Mouse (Mus musculus) bone marrow macrophage, adult 2 months (primary cell): ENCODE results near the gene Ptdss2. TPM values are rescaled to one million over a fixed set of nuclear protein-coding genes. Genes with fewer than 3 reads are reported as not detected.

ENCODE experiments used
- H3K27ac ChIP-seq: 2 replicates; pipeline ENCODE4 v1.5.1; 2012; ENCODE audit warnings: low read depth, low read length; ENCODE audit not compliant: insufficient read depth
- H3K4me1 ChIP-seq: 2 replicates; pipeline ENCODE4 v1.6.1; 2012; ENCODE audit warnings: low read length; ENCODE audit not compliant: control insufficient read depth, insufficient read depth
- H3K4me3 ChIP-seq: 2 replicates; pipeline ENCODE4 v1.5.1; 2012; ENCODE audit warnings: mild to moderate bottlenecking, low read length, moderate library complexity; ENCODE audit not compliant: insufficient read depth
- CTCF ChIP-seq: IDR thresholded peaks from 2 replicates; pipeline ENCODE4 v1.5.1; 2012; ENCODE audit warnings: low read depth, mild to moderate bottlenecking, low read length, moderate library complexity
- POLR2A ChIP-seq: IDR thresholded peaks from 2 replicates; pipeline ENCODE4 v1.6.1; 2012; ENCODE audit warnings: mild to moderate bottlenecking, low read depth, low read length, borderline replicate concordance
- polyA plus RNA-seq: library from polyadenylated mRNA; stranded (reverse); fragments of >200 nt; gene quantifications from 2 replicates; pipeline ENCODE4 v1.2.4, GENCODE M21; 2012; ENCODE audit not compliant: missing spikeins, insufficient read depth, insufficient read length

Ptdss2 gene
- polyA plus RNA-seq, 1 experiment = 20.7 TPM

DNA sequence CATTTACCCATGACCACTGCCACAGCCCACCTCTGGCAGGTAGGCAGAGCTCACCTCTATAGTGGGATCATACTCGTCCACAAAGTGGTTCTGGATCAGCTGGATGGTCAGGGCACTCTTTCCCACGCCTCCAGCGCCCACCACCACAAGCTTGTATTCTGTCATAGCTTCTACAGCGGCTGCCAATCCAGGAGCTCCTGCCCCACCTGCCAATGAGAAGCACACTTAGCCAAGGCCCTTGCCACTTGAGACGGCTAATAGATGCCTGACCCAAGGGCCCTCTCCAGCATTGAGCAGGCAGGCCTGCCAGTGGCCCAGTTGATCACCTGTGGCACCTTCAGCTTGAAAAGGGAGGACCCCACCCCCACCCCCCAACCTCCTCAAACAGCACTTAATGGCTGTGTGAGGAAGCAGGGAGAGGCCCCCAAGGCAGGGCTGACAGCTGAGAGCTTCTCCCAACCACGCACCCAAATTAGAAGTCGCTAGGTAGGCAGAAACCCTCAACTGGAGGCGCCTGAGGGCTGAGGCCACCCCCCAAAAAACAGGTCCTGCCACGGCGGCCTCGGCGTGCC lies 70.7 kb downstream of the Ptdss2 start:
- TF ChIP-seq CTCF = no peak
- no peak for TF ChIP-seq POLR2A
- no peak overlapping the region; the same call in 1 of the 2 replicates for H3K27ac ChIP-seq

DNA sequence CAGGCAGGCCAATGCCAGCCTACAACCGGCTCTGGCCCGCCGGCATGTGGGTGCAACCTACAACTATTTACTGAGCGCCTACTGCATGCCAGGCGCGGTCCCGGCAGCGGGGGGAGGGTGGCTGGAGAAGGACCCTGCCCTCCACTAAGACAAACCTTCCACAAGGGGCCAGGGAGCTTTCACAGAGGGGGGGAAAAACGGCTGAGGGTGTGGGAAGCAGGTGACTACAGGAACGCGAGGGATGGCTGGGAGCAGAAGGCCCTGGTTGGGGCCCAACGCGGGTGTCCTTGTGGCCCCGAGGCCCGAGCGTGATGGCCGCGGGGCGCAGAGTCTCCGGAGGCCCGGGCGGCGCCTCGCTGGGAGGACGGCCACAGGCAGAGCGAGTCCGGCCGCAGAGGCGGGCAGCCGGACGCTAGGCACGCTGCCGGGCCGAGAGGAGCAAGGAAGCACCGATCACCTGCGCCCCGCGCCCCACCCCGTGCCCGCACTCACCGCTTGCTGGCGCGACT lies 71.2 kb downstream of the Ptdss2 start:
- TF ChIP-seq POLR2A = no peak
- TF ChIP-seq CTCF = no peak
- peaks cover 6% of the 10 kb centered on the region for H3K4me1 ChIP-seq
- peak overlapping the region; percentile 40 for H3K27ac ChIP-seq
- peak overlapping the region; percentile 82 for H3K4me3 ChIP-seq

More for the DNA sequence above, 70.7 kb downstream of the Ptdss2 start:
- Histone ChIP-seq H3K4me3 (peak overlapping the region; percentile 82), H3K4me1 (peaks cover 6% of the 10 kb centered on the region)

DNA sequence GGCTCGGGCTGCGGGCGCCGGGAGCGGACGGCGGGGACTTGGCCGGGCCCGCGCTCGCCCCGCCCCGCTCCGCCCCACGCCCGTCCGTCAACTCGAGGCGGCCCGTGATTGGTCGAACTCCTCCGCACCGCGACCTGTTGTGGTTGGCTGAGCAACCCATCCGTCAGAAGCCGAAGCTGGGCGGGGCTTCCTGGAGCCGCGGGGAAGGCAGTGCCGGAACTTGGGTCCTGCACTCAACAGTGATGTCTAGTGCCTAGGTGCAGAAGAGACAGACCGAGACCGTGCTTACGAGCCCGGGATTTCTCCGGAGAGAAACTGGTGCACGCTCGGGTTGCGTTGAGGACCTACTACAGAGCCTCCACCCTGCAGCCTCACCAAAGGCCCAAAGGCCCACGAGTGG lies 71.8 kb downstream of the Ptdss2 start, which contains the start of the genes Hras and Lrrc56:
Gene Hras, minus strand, starts transcription at position 58 of the 400 bp plus-strand sequence.
Gene Lrrc56, plus strand, starts transcription at position 210 of the 400 bp plus-strand sequence.
- TF ChIP-seq CTCF (no peak), POLR2A (peak; percentile 78; the same call in 1 of the 2 replicates)
- H3K4me1 ChIP-seq = peaks cover 6% of the 10 kb centered on the region
- peak within 1 kb of the TSS; percentile 40 for H3K27ac ChIP-seq
- peak within 1 kb of the TSS; percentile 82 for H3K4me3 ChIP-seq

DNA sequence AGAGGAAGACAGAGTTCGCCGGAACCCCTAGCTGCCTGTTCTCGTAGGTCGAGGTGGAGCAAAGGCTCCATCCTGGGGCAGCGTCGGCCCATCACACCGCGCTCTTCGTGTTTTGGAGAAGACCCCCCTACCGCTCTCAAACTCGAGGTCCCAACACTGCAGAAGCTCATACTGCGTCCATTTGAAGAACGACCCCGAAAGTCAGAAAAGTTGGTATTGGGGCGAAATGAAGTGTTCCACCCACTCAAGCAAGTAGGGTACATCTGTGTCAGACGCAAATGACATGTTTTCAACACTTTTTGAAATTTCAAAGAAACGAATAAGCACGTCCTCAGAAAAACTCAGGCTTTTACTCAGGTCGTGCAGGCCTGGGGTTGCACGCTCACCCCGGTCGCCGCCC lies 72.2 kb downstream of the Ptdss2 start:
- H3K4me3 ChIP-seq = peak overlapping the region; percentile 70
- H3K27ac ChIP-seq = 0 out of 2 replicates have a peak overlapping the region, but pooled peaks have one; percentile 30
- TF ChIP-seq POLR2A (no peak), CTCF (no peak)
- H3K4me1 ChIP-seq = peaks cover 6% of the 10 kb centered on the region

DNA sequence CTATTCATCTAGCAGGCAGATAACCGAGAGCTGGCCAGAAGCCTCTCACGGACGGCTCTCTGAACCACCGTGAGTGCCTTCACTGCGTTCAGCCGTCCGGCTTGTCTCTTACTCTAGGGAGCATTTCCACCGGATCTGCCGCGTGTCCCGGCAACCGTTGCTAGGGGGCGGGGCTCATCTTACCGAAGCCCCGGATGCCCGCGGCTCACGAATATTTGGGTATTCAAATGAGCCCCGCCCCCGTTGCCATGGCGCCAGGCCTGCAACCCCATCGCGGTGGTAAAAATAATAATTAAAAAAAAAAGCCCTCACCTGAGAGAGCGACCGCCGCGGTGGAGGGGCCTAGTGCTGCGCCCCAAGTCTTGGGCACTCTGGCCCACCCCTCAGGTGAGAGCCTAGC lies 72.6 kb downstream of the Ptdss2 start:
- peak overlapping the region; percentile 70 for H3K4me3 ChIP-seq
- no peak for TF ChIP-seq POLR2A
- no peak for TF ChIP-seq CTCF
- H3K4me1 ChIP-seq = peaks cover 6% of the 10 kb centered on the region
- no peak overlapping the region for H3K27ac ChIP-seq

DNA sequence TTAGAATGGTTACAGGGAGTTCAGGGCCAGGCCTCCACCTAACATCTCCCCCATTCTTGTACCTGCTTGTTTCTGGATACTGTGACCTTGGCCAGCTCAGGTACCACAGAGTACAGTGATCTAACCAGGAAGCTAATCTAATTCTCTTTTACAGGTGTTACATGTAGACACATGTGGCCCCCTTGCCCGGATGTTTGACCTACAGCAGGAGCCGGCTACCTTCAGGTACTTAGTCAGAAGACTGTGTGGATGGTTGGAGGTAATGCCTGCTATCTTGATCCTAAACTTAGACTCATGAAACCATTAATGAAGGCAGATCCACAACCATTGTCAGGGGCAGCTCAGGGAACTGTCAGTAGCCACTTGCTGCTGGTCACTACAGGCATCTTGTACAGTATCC lies 73.6 kb downstream of the Ptdss2 start:
- TF ChIP-seq POLR2A (no peak), CTCF (no peak)
- Histone ChIP-seq H3K4me1 (peaks cover 6% of the 10 kb centered on the region), H3K4me3 (no peak overlapping the region), H3K27ac (no peak overlapping the region)

DNA sequence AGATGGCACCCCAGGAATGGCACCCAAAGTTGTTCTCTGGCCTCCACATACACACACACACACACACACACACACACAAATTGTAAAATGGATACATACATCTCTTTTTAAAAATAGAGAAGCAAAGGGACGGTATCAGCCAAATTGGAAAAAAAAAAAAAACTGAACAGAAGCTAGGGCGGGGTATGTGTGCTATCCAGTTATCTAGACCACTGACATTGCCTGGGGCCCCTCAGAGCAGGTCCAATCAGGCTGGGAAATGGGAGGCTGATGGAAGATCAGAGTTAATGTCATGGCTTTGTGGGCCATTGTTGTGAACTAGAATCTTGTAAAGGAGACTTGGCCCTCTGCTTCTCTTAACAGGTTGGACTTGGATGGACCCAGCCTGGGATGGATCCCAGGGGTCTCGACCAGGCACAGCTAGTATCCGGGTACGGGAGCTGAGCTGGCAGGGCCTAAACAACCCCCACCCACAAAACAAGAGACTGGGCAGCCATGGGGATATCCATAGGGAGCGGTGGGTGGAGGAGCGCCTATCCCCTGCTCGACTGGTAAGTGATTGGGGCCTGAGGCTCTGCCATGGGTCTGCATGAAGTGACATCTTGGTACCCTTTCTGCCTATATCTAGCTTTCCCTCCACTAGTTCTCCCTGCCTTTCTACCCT lies 74.6 kb downstream of the Ptdss2 start:
- no peak for TF ChIP-seq CTCF
- TF ChIP-seq POLR2A = no peak
- no peak overlapping the region for H3K27ac ChIP-seq
- H3K4me3 ChIP-seq = no peak overlapping the region
- peaks cover 6% of the 10 kb centered on the region for H3K4me1 ChIP-seq

DNA sequence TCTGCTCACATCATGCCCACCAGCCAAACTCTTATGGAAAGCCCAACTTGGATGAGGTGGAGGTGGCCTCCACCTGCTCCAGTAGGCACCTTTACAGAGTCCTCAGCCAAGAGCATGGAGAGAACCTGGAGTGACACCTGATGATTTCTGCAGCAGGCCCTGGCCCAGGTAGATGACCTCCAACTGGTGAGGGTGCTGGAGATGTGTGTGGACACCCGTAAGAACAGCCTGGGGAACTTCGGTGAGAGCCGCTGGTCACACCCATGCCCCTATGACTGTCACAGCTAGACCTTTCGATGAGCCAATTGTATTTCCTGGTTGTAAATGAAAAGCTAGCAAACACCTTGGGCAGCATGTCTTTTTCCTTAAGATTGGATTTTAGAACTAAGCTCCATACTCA lies 75.9 kb downstream of the Ptdss2 start:
- Histone ChIP-seq H3K27ac (no peak overlapping the region), H3K4me1 (0 out of 2 replicates have a peak, but pooled peaks cover 2% of the 10 kb centered on the region), H3K4me3 (no peak overlapping the region)
- TF ChIP-seq POLR2A (no peak), CTCF (no peak)

DNA sequence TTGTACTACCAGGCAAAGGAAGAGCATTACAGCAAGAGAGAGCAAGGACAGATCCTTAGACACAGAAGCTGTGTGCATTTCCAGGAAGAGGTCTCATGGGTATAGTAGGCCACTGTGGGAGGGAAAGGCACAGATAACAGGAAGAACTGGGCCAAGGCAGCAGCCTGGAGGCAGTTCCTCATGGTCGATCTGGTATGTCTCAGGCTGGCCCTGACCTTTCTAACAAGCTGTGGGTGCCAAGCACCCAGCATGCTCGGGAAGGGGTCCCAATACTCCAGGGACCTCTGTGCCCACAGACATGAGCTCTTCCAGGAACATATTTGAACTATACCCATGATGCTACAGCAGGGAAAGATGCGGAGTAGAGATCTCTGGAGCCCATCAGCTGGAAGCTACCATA lies 82.4 kb downstream of the Ptdss2 start:
- Histone ChIP-seq H3K4me3 (no peak overlapping the region), H3K4me1 (peaks cover 5% of the 10 kb centered on the region; the same call in 1 of the 2 replicates), H3K27ac (no peak overlapping the region)
- TF ChIP-seq CTCF (no peak), POLR2A (no peak)

DNA sequence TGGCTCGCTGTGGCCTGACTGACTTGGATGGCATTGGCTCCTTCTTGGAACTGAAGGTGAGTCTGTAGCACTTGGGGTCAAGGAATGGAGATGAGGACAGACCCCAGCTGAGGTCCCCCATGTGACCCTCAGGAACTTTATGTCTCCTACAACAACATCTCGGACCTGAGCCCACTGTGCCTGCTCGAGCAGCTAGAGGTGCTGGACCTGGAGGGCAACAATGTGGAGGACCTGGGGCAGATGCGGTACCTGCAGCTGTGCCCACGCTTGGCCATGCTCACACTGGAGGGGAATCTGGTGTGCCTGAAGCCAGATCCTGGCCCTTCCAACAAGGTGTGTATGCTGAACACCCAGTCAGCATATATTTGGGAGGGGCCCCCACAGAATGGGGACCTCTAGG lies 83.3 kb downstream of the Ptdss2 start:
- Histone ChIP-seq H3K4me1 (peaks cover 5% of the 10 kb centered on the region; the same call in 1 of the 2 replicates), H3K4me3 (no peak overlapping the region), H3K27ac (no peak overlapping the region)
- no peak for TF ChIP-seq POLR2A
- TF ChIP-seq CTCF = no peak
